Mouse (Mus musculus): ENCODE results near the gene Gucy1b1. TPM values are rescaled to one million over a fixed set of nuclear protein-coding genes. Genes with fewer than 3 reads are reported as not detected.

The Gucy1b1 gene
- polyA plus RNA-seq, 1 experiment from 2014 or later: 50.8 TPM

- Histone ChIP-seq H3K27ac (no peak overlapping the region), H3K36me3 (no peaks in the 10 kb centered on the region), H3K9ac (no peak overlapping the region), H3K4me2 (no peak overlapping the region), H3K4me3 (replicated peaks) (no peak overlapping the region), H3K27me3 (replicated peaks) (no peaks in the 10 kb centered on the region), H3K9me3 (no peaks in the 10 kb centered on the region), H3K4me1 (no peaks in the 10 kb centered on the region)
- ATAC-seq (ENCODE audit: insufficient read depth, low FRiP score, low read depth): no peak
- WGBS: 4% methylated on average over 3 of the region's 3 CpGs
Observed at GRCm38 (mm10) chr3:82029229-82029628, 45.3 kb downstream of the Gucy1b1 start.

GRCm38 (mm10) chr3:82027286-82027685, 47.2 kb downstream of the Gucy1b1 start:
- no peak for ATAC-seq (ENCODE audit: insufficient read depth, low FRiP score, low read depth)
- no peaks in the 10 kb centered on the region for H3K36me3 ChIP-seq
- H3K4me2 ChIP-seq: no peak overlapping the region
- no peak overlapping the region for H3K4me3 ChIP-seq (replicated peaks)
- H3K9me3 ChIP-seq: no peaks in the 10 kb centered on the region
- H3K27me3 ChIP-seq (replicated peaks): no peaks in the 10 kb centered on the region
- no peak overlapping the region for H3K27ac ChIP-seq
- H3K9ac ChIP-seq: no peak overlapping the region
- H3K4me1 ChIP-seq: no peaks in the 10 kb centered on the region
- WGBS: 74% methylated on average over 1 of the region's 1 CpGs

- ATAC-seq (ENCODE audit: insufficient read depth, low FRiP score, low read depth): no peak
- no peaks in the 10 kb centered on the region for H3K27me3 ChIP-seq (replicated peaks)
- 84% methylated on average over 3 of the region's 3 CpGs for WGBS
Observed at GRCm38 (mm10) chr3:82023065-82023464, 51.4 kb downstream of the Gucy1b1 start.

DNA sequence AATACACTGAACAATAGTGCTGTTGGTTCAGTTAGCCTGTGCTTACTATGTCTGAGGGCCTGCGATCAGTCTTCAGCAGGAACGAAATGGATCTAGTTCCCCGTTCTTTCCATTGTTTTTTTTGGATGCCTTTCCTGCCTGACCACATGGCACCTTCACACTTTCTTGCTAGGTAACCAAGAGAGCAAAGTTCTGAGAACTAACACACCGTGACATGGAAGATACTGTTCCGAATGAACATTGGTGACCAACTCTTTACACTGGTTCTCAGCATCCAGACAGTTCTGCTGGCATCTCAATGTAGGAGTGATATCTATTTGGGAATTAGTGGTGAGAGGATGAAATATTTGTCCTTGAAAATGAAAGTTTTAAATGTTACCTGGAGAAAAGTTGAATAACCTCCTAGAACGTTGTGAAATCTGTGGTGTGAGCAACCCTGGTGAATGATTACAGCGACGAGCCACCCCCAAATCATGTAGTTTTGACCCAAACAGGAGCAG, 52.0 kb downstream of the Gucy1b1 start:
- Histone ChIP-seq H3K27ac (no peak overlapping the region), H3K36me3 (no peaks in the 10 kb centered on the region), H3K4me2 (no peak overlapping the region), H3K27me3 (replicated peaks) (no peaks in the 10 kb centered on the region), H3K9ac (no peak overlapping the region), H3K9me3 (no peaks in the 10 kb centered on the region), H3K4me3 (replicated peaks) (no peak overlapping the region), H3K4me1 (no peaks in the 10 kb centered on the region)
- WGBS: 86% methylated on average over 8 of the region's 8 CpGs
- ATAC-seq (ENCODE audit: insufficient read depth, low FRiP score, low read depth): no peak

More at GRCm38 (mm10) chr3:82023065-82023464, 51.4 kb downstream of the Gucy1b1 start:
- no peak overlapping the region for H3K27ac ChIP-seq
- H3K4me2 ChIP-seq: no peak overlapping the region
- H3K36me3 ChIP-seq: no peaks in the 10 kb centered on the region
- no peak overlapping the region for H3K9ac ChIP-seq
- H3K9me3 ChIP-seq: no peaks in the 10 kb centered on the region
- H3K4me1 ChIP-seq: no peaks in the 10 kb centered on the region
- no peak overlapping the region for H3K4me3 ChIP-seq (replicated peaks)

DNA sequence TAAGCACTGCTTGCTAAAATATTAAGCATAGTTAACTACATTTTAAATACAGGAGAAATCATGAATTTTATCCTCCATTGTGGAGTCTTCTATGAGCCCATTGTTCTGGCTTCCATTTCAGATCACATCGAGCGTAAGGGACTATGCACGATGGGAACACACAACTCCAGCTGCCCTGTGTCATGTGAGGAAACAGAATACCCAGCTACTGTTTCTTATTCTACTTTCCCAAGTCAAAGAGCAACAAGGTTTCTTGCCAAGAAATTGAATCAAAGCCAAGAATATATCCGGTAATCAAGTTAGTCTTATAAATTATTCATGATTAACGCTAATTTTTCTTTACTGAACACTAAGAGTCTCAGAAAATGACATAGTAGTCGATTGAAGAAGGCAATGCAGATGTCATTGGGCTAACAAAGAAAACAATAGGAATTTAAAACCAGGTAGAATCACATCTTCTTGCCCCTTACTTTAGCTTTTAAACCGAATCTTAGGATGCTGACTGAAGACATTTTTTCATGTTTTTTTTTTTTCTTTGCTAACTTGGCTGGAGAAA, 60.3 kb downstream of the Gucy1b1 start:
- Histone ChIP-seq H3K27ac (no peak overlapping the region), H3K4me3 (replicated peaks) (no peak overlapping the region), H3K9me3 (no peaks in the 10 kb centered on the region), H3K9ac (no peak overlapping the region), H3K4me2 (no peak overlapping the region), H3K4me1 (no peaks in the 10 kb centered on the region), H3K36me3 (no peaks in the 10 kb centered on the region), H3K27me3 (replicated peaks) (no peaks in the 10 kb centered on the region)
- WGBS: 57% methylated on average over 7 of the region's 7 CpGs
- ATAC-seq (ENCODE audit: insufficient read depth, low FRiP score, low read depth): no peak

DNA sequence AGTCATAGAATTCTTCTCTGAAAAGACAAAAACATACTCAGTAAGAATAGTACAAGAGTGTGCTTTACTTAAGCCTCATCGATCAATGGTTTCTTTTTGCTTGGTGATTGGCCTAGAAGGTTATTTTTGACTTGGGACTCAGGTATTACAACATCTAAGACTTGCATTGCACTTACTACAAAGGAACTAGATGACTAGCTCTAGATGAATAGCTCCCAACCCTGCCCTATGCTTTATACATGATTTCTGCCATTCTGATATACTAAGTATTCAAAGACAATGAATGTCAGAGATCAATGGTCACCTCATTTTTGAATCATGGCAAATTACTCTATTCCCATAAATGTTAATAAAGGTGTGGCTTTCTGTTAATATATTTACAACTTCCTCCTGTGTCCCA, 67.5 kb downstream of the Gucy1b1 start:
- Histone ChIP-seq H3K9me3 (no peaks in the 10 kb centered on the region), H3K4me3 (replicated peaks) (no peak overlapping the region), H3K9ac (no peak overlapping the region), H3K36me3 (no peaks in the 10 kb centered on the region), H3K4me2 (no peak overlapping the region), H3K4me1 (no peaks in the 10 kb centered on the region), H3K27me3 (replicated peaks) (no peaks in the 10 kb centered on the region), H3K27ac (no peak overlapping the region)
- ATAC-seq (ENCODE audit: insufficient read depth, low FRiP score, low read depth): no peak
- 85% methylated on average over 1 of the region's 1 CpGs for WGBS

DNA sequence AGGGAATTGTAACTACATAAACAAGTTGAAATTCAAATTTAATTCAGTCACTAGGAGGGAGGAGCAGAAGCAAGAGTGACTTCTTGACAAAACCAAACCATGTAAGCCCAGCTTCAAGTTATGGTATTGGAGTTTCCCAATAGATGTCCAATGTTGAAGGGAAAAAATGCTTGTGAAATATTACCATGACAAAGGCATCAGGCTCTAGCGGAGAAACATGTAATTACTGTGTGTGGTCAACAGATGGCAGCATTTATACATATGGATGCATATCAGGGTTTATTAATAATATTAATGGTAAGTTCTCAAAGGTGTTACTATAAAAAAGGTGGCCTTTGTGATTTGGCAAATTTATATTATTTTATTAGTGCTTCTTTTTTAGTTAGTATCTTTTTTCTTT, 78.5 kb downstream of the Gucy1b1 start:
- Histone ChIP-seq H3K36me3 (no peaks in the 10 kb centered on the region), H3K4me3 (replicated peaks) (no peak overlapping the region), H3K9me3 (no peaks in the 10 kb centered on the region), H3K4me1 (no peaks in the 10 kb centered on the region), H3K27me3 (replicated peaks) (no peaks in the 10 kb centered on the region), H3K27ac (no peak overlapping the region), H3K4me2 (no peak overlapping the region), H3K9ac (no peak overlapping the region)
- 0% methylated on average over 1 of the region's 1 CpGs for WGBS
- no peak for ATAC-seq (ENCODE audit: insufficient read depth, low FRiP score, low read depth)

- no peak overlapping the region for H3K4me3 ChIP-seq (replicated peaks)
- H3K27ac ChIP-seq: no peak overlapping the region
- no peak overlapping the region for H3K9ac ChIP-seq
- no peaks in the 10 kb centered on the region for H3K27me3 ChIP-seq (replicated peaks)
- H3K4me2 ChIP-seq: no peak overlapping the region
- ATAC-seq (ENCODE audit: insufficient read depth, low FRiP score, low read depth): no peak
- H3K9me3 ChIP-seq: no peaks in the 10 kb centered on the region
- 32% methylated on average over 4 of the region's 4 CpGs for WGBS
- H3K36me3 ChIP-seq: no peaks in the 10 kb centered on the region
- H3K4me1 ChIP-seq: no peaks in the 10 kb centered on the region
Observed at GRCm38 (mm10) chr3:81995371-81995770, 79.1 kb downstream of the Gucy1b1 start.

DNA sequence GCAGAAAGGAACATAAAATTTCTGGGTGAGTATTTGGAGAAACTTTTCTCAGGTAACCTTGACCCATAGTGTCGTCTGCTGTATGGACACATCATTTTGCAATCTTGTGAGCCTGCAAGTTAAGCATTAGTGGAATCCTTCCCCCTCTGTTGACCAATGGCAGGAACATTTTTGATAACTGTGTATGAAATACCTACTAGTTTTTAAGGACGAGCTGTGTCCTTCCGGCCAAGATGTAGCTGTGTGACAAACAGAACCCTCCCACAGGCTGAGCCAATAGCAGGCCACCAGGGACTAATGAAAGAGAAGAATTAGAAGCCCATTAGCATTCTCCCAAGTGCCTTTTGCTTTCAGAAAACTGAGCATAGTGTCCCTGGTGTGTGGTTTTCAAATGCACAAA, 84.0 kb downstream of the Gucy1b1 start:
- no peaks in the 10 kb centered on the region for H3K36me3 ChIP-seq
- no peak overlapping the region for H3K4me3 ChIP-seq (replicated peaks)
- H3K9ac ChIP-seq: no peak overlapping the region
- no peaks in the 10 kb centered on the region for H3K27me3 ChIP-seq (replicated peaks)
- no peak overlapping the region for H3K4me2 ChIP-seq
- WGBS: 67% methylated on average over 3 of the region's 3 CpGs
- no peaks in the 10 kb centered on the region for H3K4me1 ChIP-seq
- ATAC-seq (ENCODE audit: insufficient read depth, low FRiP score, low read depth): no peak
- H3K27ac ChIP-seq: no peak overlapping the region
- no peaks in the 10 kb centered on the region for H3K9me3 ChIP-seq

GRCm38 (mm10) chr3:81989692-81990141, 84.8 kb downstream of the Gucy1b1 start:
- Histone ChIP-seq H3K9ac (no peak overlapping the region), H3K27me3 (replicated peaks) (no peaks in the 10 kb centered on the region), H3K27ac (no peak overlapping the region), H3K4me1 (no peaks in the 10 kb centered on the region), H3K4me3 (replicated peaks) (no peak overlapping the region), H3K36me3 (no peaks in the 10 kb centered on the region), H3K4me2 (no peak overlapping the region), H3K9me3 (no peaks in the 10 kb centered on the region)
- WGBS: 32% methylated on average over 2 of the region's 2 CpGs
- ATAC-seq (ENCODE audit: insufficient read depth, low FRiP score, low read depth): no peak

DNA sequence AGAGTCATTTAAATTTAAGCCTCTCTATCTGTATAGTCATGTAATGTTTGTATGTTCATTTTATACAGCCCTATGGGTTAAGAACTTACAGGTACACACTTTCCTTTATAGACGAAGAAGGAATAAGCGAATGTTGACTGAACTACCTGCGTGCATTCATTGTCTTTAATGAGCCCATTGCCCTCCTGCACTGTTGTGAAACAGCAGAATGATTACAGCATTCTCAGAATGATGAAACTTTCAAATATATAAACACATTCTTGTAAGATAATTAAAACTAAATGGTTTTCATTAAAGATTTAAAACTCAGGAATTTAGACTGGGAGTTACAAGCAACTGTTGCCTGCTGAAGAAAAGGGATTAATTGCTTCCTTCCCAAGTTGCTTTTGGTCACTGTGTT, 86.9 kb downstream of the Gucy1b1 start:
- H3K4me2 ChIP-seq: no peak overlapping the region
- 85% methylated on average over 3 of the region's 3 CpGs for WGBS
- H3K27me3 ChIP-seq (replicated peaks): no peaks in the 10 kb centered on the region
- H3K27ac ChIP-seq: no peak overlapping the region
- no peaks in the 10 kb centered on the region for H3K9me3 ChIP-seq
- H3K36me3 ChIP-seq: no peaks in the 10 kb centered on the region
- H3K4me1 ChIP-seq: no peaks in the 10 kb centered on the region
- ATAC-seq (ENCODE audit: insufficient read depth, low FRiP score, low read depth): no peak
- no peak overlapping the region for H3K4me3 ChIP-seq (replicated peaks)
- no peak overlapping the region for H3K9ac ChIP-seq

DNA sequence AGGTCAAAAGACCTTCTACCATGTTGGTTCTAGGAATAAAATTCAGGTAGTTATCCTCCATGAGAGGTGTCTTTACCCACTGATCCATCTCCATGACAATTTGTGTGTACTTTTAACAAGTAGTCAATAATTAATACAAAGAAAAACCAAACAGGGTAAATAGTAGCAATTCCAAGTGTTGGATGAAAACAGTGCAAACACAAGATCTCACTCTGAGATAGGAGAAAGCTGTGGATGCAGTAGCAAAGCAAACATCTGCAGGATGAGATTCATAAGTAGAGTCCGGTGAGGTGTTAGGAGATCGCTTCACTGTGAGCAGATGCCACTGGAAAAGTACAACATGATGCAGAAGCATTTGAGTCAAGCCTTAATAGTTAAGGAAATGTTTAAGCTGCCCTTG, 88.4 kb downstream of the Gucy1b1 start:
- Histone ChIP-seq H3K36me3 (no peaks in the 10 kb centered on the region), H3K9me3 (no peaks in the 10 kb centered on the region), H3K4me3 (replicated peaks) (no peak overlapping the region), H3K9ac (no peak overlapping the region), H3K4me1 (no peaks in the 10 kb centered on the region), H3K4me2 (no peak overlapping the region), H3K27ac (no peak overlapping the region), H3K27me3 (replicated peaks) (no peaks in the 10 kb centered on the region)
- ATAC-seq (ENCODE audit: insufficient read depth, low FRiP score, low read depth): no peak
- WGBS: 85% methylated on average over 2 of the region's 2 CpGs

DNA sequence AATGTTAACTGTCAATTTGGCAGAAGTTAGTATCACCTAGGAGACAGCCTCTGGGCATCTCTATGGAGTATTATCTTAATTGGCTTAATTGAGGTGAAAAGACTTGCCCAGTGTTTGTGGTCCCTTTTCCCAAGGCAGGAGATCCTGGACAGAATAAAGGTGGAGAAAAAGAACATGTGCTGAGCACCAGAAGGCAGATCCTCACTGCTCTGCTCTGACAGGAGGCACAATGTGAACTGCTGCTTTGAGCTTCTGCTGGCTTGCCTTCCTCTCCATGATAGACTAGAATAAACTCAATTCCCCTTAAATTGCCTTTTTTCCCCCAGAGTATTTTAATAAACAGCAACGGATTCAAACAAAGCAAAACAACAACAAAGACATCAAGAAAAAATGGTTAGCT, 89.4 kb downstream of the Gucy1b1 start:
- Histone ChIP-seq H3K9ac (no peak overlapping the region), H3K4me1 (no peaks in the 10 kb centered on the region), H3K4me3 (replicated peaks) (no peak overlapping the region), H3K36me3 (no peaks in the 10 kb centered on the region), H3K9me3 (no peaks in the 10 kb centered on the region), H3K27ac (no peak overlapping the region), H3K27me3 (replicated peaks) (no peaks in the 10 kb centered on the region), H3K4me2 (no peak overlapping the region)
- no peak for ATAC-seq (ENCODE audit: insufficient read depth, low FRiP score, low read depth)
- WGBS: 68% methylated on average over 1 of the region's 1 CpGs

Measured in stomach, embryonic 15.5 days (tissue).